In genomic region chr10:115349029-115349428, GRCm38 (mm10) we compare ENCODE assay signal across 17 mouse cellular contexts. TPM values are rescaled to one million over a fixed set of nuclear protein-coding genes. Genes with fewer than 3 reads are reported as not detected.
DNase-seq lines count a peak whose midpoint lies in the region; ATAC-seq lines count a peak whose summit lies in the region.
"Had no signal": no experiment of that assay in that cellular context is flagged by ENCODE, and none has a peak within 500 bp of the region (broad histone marks: within the 10 kb centered on the region; RNA-seq: fewer than 3 reads in every experiment).

No protein-coding gene starts in this region.

- no peak overlapping the region for H3K4me2 ChIP-seq in hindbrain, embryonic 13.5 days
- H3K4me2 ChIP-seq in hindbrain, embryonic 11.5 days (replicated peaks; ENCODE audit: low read depth, low read length): no peak overlapping the region
- no peak overlapping the region for H3K4me2 ChIP-seq in intestine, embryonic 15.5 days (replicated peaks)
- H3K4me2 ChIP-seq: heart, embryonic 13.5 days; liver, embryonic 13.5 days; neural tube, embryonic 13.5 days had no signal

- DNase-seq in hindbrain, embryonic 11.5 days (ENCODE audit: low spot score): no peak
- DNase-seq in retina, postnatal 1 day: peak; percentile 10
- no peak for DNase-seq in retina, embryonic 14.5 days (ENCODE audit: low spot score)
- DNase-seq in right cerebral cortex, adult 18-20 months: no peak
- DNase-seq: cerebellum, adult 11 months; heart, postnatal 4 days; layer of hippocampus, postnatal 36 days; left cerebral cortex, postnatal 4 days; liver, embryonic 13.5 days; spleen, adult 18-20 months; thymus, postnatal 25 days had no signal

- no peak overlapping the region for H3K9ac ChIP-seq in hindbrain, embryonic 13.5 days
- H3K9ac ChIP-seq in hindbrain, embryonic 11.5 days (ENCODE audit: low read depth, low read length): no peak overlapping the region
- H3K9ac ChIP-seq in intestine, embryonic 15.5 days: no peak overlapping the region
- H3K9ac ChIP-seq: heart, embryonic 13.5 days; liver, embryonic 13.5 days; neural tube, embryonic 13.5 days had no signal

- H3K4me1 ChIP-seq in hindbrain, embryonic 13.5 days (replicated peaks): peaks cover 9% of the 10 kb centered on the region
- H3K4me1 ChIP-seq in hindbrain, embryonic 11.5 days (replicated peaks; ENCODE audit: control insufficient read depth, insufficient read depth, low read length): no peaks in the 10 kb centered on the region
- no peaks in the 10 kb centered on the region for H3K4me1 ChIP-seq in intestine, embryonic 15.5 days (replicated peaks)
- H3K4me1 ChIP-seq: heart, embryonic 13.5 days; neural tube, embryonic 13.5 days had no signal

- no peak overlapping the region for H3K4me3 ChIP-seq in hindbrain, embryonic 13.5 days
- H3K4me3 ChIP-seq in hindbrain, embryonic 11.5 days (ENCODE audit: low read depth, low read length): no peak overlapping the region
- no peak overlapping the region for H3K4me3 ChIP-seq in intestine, embryonic 15.5 days (replicated peaks)
- H3K4me3 ChIP-seq: heart, embryonic 13.5 days; liver, embryonic 13.5 days; neural tube, embryonic 13.5 days had no signal

- no peaks in the 10 kb centered on the region for H3K9me3 ChIP-seq in hindbrain, embryonic 13.5 days
- no peaks in the 10 kb centered on the region for H3K9me3 ChIP-seq in hindbrain, embryonic 11.5 days (ENCODE audit: control insufficient read depth, low read length)
- H3K9me3 ChIP-seq in intestine, embryonic 15.5 days: no peaks in the 10 kb centered on the region
- H3K9me3 ChIP-seq: heart, embryonic 13.5 days; liver, embryonic 13.5 days; neural tube, embryonic 13.5 days had no signal

- H3K27ac ChIP-seq in hindbrain, embryonic 13.5 days: no peak overlapping the region
- no peak overlapping the region for H3K27ac ChIP-seq in hindbrain, embryonic 11.5 days (ENCODE audit: low read depth, low read length)
- H3K27ac ChIP-seq in intestine, embryonic 15.5 days: no peak overlapping the region
- H3K27ac ChIP-seq: heart, embryonic 13.5 days; liver, embryonic 13.5 days; neural tube, embryonic 13.5 days had no signal

- peaks cover 21% of the 10 kb centered on the region for H3K36me3 ChIP-seq in hindbrain, embryonic 13.5 days
- 0 out of 2 replicates have a peak, but pooled peaks cover 4% of the 10 kb centered on the region for H3K36me3 ChIP-seq in hindbrain, embryonic 11.5 days (ENCODE audit: control insufficient read depth, insufficient read depth, low read length)
- no peaks in the 10 kb centered on the region for H3K36me3 ChIP-seq in intestine, embryonic 15.5 days

- no peaks in the 10 kb centered on the region for H3K27me3 ChIP-seq in hindbrain, embryonic 13.5 days
- no peaks in the 10 kb centered on the region for H3K27me3 ChIP-seq in hindbrain, embryonic 11.5 days (ENCODE audit: control insufficient read depth, insufficient read depth, low read length)
- H3K27me3 ChIP-seq in intestine, embryonic 15.5 days (replicated peaks): no peaks in the 10 kb centered on the region
- H3K27me3 ChIP-seq: heart, embryonic 13.5 days; liver, embryonic 13.5 days; neural tube, embryonic 13.5 days; Patski had no signal

- peak; percentile 39; the same call in 1 of the 2 replicates for ATAC-seq in hindbrain, embryonic 13.5 days (ENCODE audit: low FRiP score)
- no peak for ATAC-seq in hindbrain, embryonic 11.5 days (ENCODE audit: low FRiP score)
- ATAC-seq in intestine, embryonic 15.5 days: peak; percentile 65; the same call in 1 of the 2 replicates
- no peak for ATAC-seq in erythroblast, adult 5-6 weeks (replicated peaks; ENCODE audit: low FRiP score, poor library complexity, severe bottlenecking)
- ATAC-seq: Patski had no signal

- WGBS in hindbrain, embryonic 13.5 days: 65% methylated on average over 10 of the region's 10 CpGs
- WGBS in hindbrain, embryonic 11.5 days: 79% methylated on average over 10 of the region's 10 CpGs
- 80% methylated on average over 10 of the region's 10 CpGs for WGBS in intestine, embryonic 15.5 days

RNA-seq across cellular contexts. Expression of gene Tmem19, which starts 13.3 kb away (rescaled TPM):
- 38.9 and 39.4 TPM in 2 replicates for polyA plus RNA-seq in hindbrain, embryonic 13.5 days (2015; fragmentation: Nextera tagmentation; extraction: Ambion mirVana)
- 35.7 and 39.1 TPM in 2 replicates for polyA plus RNA-seq in hindbrain, embryonic 11.5 days (2014; fragmentation: Nextera tagmentation; extraction: Ambion mirVana)
- 27.1 and 29.4 TPM in 2 replicates for polyA plus RNA-seq in intestine, embryonic 15.5 days (2015; fragmentation: Nextera tagmentation; extraction: Ambion mirVana)
- 4.0 and 4.8 TPM in 2 replicates for total RNA-seq in erythroblast, adult 5-6 weeks (2015; ENCODE audit: low replicate concordance)
- total RNA-seq in erythroblast, adult 5-6 weeks (2017; ENCODE audit: low replicate concordance): 2.5 and 7.5 TPM in 2 replicates

RNA-seq across cellular contexts. Expression of gene Rab21, which starts 33.6 kb away (rescaled TPM):
- 7.8 and 8.4 TPM in 2 replicates for polyA plus RNA-seq in hindbrain, embryonic 13.5 days (2015; fragmentation: Nextera tagmentation; extraction: Ambion mirVana)
- 10.1 and 10.6 TPM in 2 replicates for polyA plus RNA-seq in hindbrain, embryonic 11.5 days (2014; fragmentation: Nextera tagmentation; extraction: Ambion mirVana)
- 5.5 and 8.1 TPM in 2 replicates for polyA plus RNA-seq in intestine, embryonic 15.5 days (2015; fragmentation: Nextera tagmentation; extraction: Ambion mirVana)
- total RNA-seq in erythroblast, adult 5-6 weeks (2015; ENCODE audit: low replicate concordance): 28.2 and 38.2 TPM in 2 replicates
- 18.9 and 31.2 TPM in 2 replicates for total RNA-seq in erythroblast, adult 5-6 weeks (2017; ENCODE audit: low replicate concordance)

RNA-seq across cellular contexts. Expression of gene Thap2, which starts 35.2 kb away (rescaled TPM):
- 29.9 and 30.4 TPM in 2 replicates for polyA plus RNA-seq in hindbrain, embryonic 13.5 days (2015; fragmentation: Nextera tagmentation; extraction: Ambion mirVana)
- 26.8 and 31.1 TPM in 2 replicates for polyA plus RNA-seq in hindbrain, embryonic 11.5 days (2014; fragmentation: Nextera tagmentation; extraction: Ambion mirVana)
- 20.5 and 22.2 TPM in 2 replicates for polyA plus RNA-seq in intestine, embryonic 15.5 days (2015; fragmentation: Nextera tagmentation; extraction: Ambion mirVana)
- 2.3 and 3.5 TPM in 2 replicates for total RNA-seq in erythroblast, adult 5-6 weeks (2015; ENCODE audit: low replicate concordance)
- total RNA-seq in erythroblast, adult 5-6 weeks (2017; ENCODE audit: low replicate concordance): 2.2 and 3.1 TPM in 2 replicates

RNA-seq across cellular contexts. Expression of gene Zfc3h1, which starts 35.7 kb away (rescaled TPM):
- 17.0 and 20.3 TPM in 2 replicates for polyA plus RNA-seq in hindbrain, embryonic 13.5 days (2015; fragmentation: Nextera tagmentation; extraction: Ambion mirVana)
- 22.0 and 31.0 TPM in 2 replicates for polyA plus RNA-seq in hindbrain, embryonic 11.5 days (2014; fragmentation: Nextera tagmentation; extraction: Ambion mirVana)
- polyA plus RNA-seq in intestine, embryonic 15.5 days (2015; fragmentation: Nextera tagmentation; extraction: Ambion mirVana): 17.0 and 17.1 TPM in 2 replicates
- 64.4 and 69.7 TPM in 2 replicates for total RNA-seq in erythroblast, adult 5-6 weeks (2015; ENCODE audit: low replicate concordance)
- 59.2 and 74.6 TPM in 2 replicates for total RNA-seq in erythroblast, adult 5-6 weeks (2017; ENCODE audit: low replicate concordance)

Comparison
In these comparisons a context has a peak if more than half of its experiments do, and no peak if none do; other contexts are left out.
1. ATAC-seq: peak in hindbrain, embryonic 13.5 days (single experiment) and intestine, embryonic 15.5 days (single experiment); none in hindbrain, embryonic 11.5 days (single experiment) and erythroblast, adult 5-6 weeks (single experiment).